Mouse (Mus musculus) forebrain, embryonic 13.5 days (tissue): ENCODE results near the gene Gsta1. TPM values are rescaled to one million over a fixed set of nuclear protein-coding genes. Genes with fewer than 3 reads are reported as not detected.
"Not testable (repeated sequence)": the region's sequence is repeated elsewhere in the genome, so short reads cannot be mapped to it uniquely, and the experiment has no call there.

Experiments
- ATAC-seq: fragments of 200-750 bp; cut with Nextera tagmentation; 2 replicates; pipeline ENCODE4 v1.8.0; 2017
- H3K27ac ChIP-seq: fragments of 300-500 bp; sonication (generic); 2 replicates; pipeline ENCODE4 v1.5.1; 2015; ENCODE audit warnings: inconsistent platforms, mild to moderate bottlenecking, moderate library complexity
- H3K27me3 ChIP-seq: fragments of 300-500 bp; sonication (generic); 2 replicates; pipeline ENCODE4 v1.6.1; 2015; ENCODE audit warnings: mild to moderate bottlenecking, inconsistent platforms
- H3K36me3 ChIP-seq: fragments of 300-500 bp; sonication (generic); 2 replicates; pipeline ENCODE4 v1.6.1; 2015; ENCODE audit warnings: mild to moderate bottlenecking, inconsistent platforms; ENCODE audit not compliant: poor library complexity, severe bottlenecking
- H3K4me1 ChIP-seq: fragments of 300-500 bp; sonication (generic); 2 replicates; pipeline ENCODE4 v1.6.1; 2015; ENCODE audit warnings: inconsistent platforms
- H3K4me2 ChIP-seq: fragments of 300-500 bp; sonication (generic); 2 replicates; pipeline ENCODE4 v1.6.1; 2015; ENCODE audit warnings: inconsistent platforms, mild to moderate bottlenecking, moderate library complexity
- H3K4me3 ChIP-seq: fragments of 300-500 bp; sonication (generic); 2 replicates; pipeline ENCODE4 v1.5.1; 2015; ENCODE audit warnings: mild to moderate bottlenecking, inconsistent platforms
- H3K9ac ChIP-seq: fragments of 300-500 bp; sonication (generic); 2 replicates; pipeline ENCODE4 v1.6.1; 2015; ENCODE audit warnings: mild to moderate bottlenecking, inconsistent platforms
- H3K9me3 ChIP-seq: fragments of 300-500 bp; sonication (generic); replicated peaks from 2 replicates; pipeline ENCODE4 v1.6.1; 2016; ENCODE audit warnings: inconsistent platforms
- WGBS: fragments of 180-500 bp; shearing (Covaris S2); methylation state at CpG from one replicate; pipeline ENCODE4 v1.1.7; 2015; 5-methylcytosine and 5-hydroxymethylcytosine counted together
- polyA plus RNA-seq: library from polyadenylated mRNA; unstranded; fragments of >200 nt; fragmentation: Nextera tagmentation; extraction: Ambion mirVana; gene quantifications from 2 replicates; pipeline ENCODE4 v1.2.1, GENCODE M21; 2015

Gsta1 gene
- polyA plus RNA-seq, 1 experiment from 2014 or later = not detected

GRCm38 (mm10) chr9:78256914-78257313 lies 26.5 kb downstream of the Gsta1 start, which contains the start of gene Gm3776:
TSS of gene Gm3776 (plus strand) at chr9:78257129.
- not testable (repeated sequence) for H3K36me3 ChIP-seq, H3K4me1 ChIP-seq, H3K27me3 ChIP-seq, H3K9ac ChIP-seq, ATAC-seq, H3K9me3 ChIP-seq, H3K4me2 ChIP-seq, H3K27ac ChIP-seq, H3K4me3 ChIP-seq
- 78% methylated on average over 2 of the region's 3 CpGs for WGBS

GRCm38 (mm10) chr9:78259688-78260087 lies 29.2 kb downstream of the Gsta1 start:
- H3K27me3 ChIP-seq, H3K9me3 ChIP-seq, H3K4me2 ChIP-seq, H3K36me3 ChIP-seq, H3K4me3 ChIP-seq, H3K4me1 ChIP-seq, H3K9ac ChIP-seq, H3K27ac ChIP-seq: not testable (repeated sequence)
- 0% methylated on average over 1 of the region's 6 CpGs for WGBS
- ATAC-seq = peak; percentile 65

GRCm38 (mm10) chr9:78270945-78271344 lies 40.5 kb downstream of the Gsta1 start:
- not testable (repeated sequence) for H3K27ac ChIP-seq, H3K4me3 ChIP-seq, H3K4me1 ChIP-seq, H3K4me2 ChIP-seq, ATAC-seq, H3K27me3 ChIP-seq, H3K9me3 ChIP-seq, H3K9ac ChIP-seq, H3K36me3 ChIP-seq
- 81% methylated on average over 3 of the region's 3 CpGs for WGBS

- not testable (repeated sequence) for ATAC-seq, H3K4me3 ChIP-seq
- WGBS = 77% methylated on average over 4 of the region's 4 CpGs
Observed at GRCm38 (mm10) chr9:78282002-78282711, 51.7 kb downstream of the Gsta1 start.

GRCm38 (mm10) chr9:78289063-78289462 lies 58.6 kb downstream of the Gsta1 start:
- not testable (repeated sequence) for H3K4me2 ChIP-seq, H3K4me1 ChIP-seq, H3K9ac ChIP-seq, H3K4me3 ChIP-seq, H3K27me3 ChIP-seq, H3K27ac ChIP-seq, ATAC-seq, H3K9me3 ChIP-seq, H3K36me3 ChIP-seq
- 67% methylated on average over 1 of the region's 1 CpGs for WGBS

More at GRCm38 (mm10) chr9:78282002-78282711, 51.7 kb downstream of the Gsta1 start:
- not testable (repeated sequence) for H3K9me3 ChIP-seq, H3K27me3 ChIP-seq, H3K27ac ChIP-seq, H3K4me1 ChIP-seq, H3K4me2 ChIP-seq, H3K9ac ChIP-seq, H3K36me3 ChIP-seq

GRCm38 (mm10) chr9:78289723-78290122 lies 59.3 kb downstream of the Gsta1 start, which contains the start of gene Gm10639:
TSS of gene Gm10639 (plus strand) at chr9:78289923.
- not testable (repeated sequence) for H3K36me3 ChIP-seq, H3K4me1 ChIP-seq, H3K27me3 ChIP-seq, H3K4me3 ChIP-seq, H3K9ac ChIP-seq, H3K4me2 ChIP-seq, H3K9me3 ChIP-seq, ATAC-seq, H3K27ac ChIP-seq
- 88% methylated on average over 3 of the region's 3 CpGs for WGBS

Other genes starting within 250 kb of the Gsta1 start
- gene Gcm1, start 178.7 kb upstream of the Gsta1 start, polyA plus RNA-seq = not detected in 2 replicates
- 32.4 and 36.3 TPM in 2 replicates for gene Fbxo9, start 121.6 kb upstream of the Gsta1 start, polyA plus RNA-seq
- 34.3 and 34.6 TPM in 2 replicates for gene Ick, start 121.5 kb upstream of the Gsta1 start, polyA plus RNA-seq
- 19.9 and 28.5 TPM in 2 replicates for gene Gsta4, start 47.9 kb upstream of the Gsta1 start, polyA plus RNA-seq
- not detected in 2 replicates for gene Gm3776, start 26.5 kb downstream of the Gsta1 start, polyA plus RNA-seq
- gene Gm10639, start 59.3 kb downstream of the Gsta1 start, polyA plus RNA-seq = not detected in 2 replicates
- gene Omt2a, start 84.1 kb downstream of the Gsta1 start, polyA plus RNA-seq = not detected in 2 replicates
- not detected in 2 replicates for gene Omt2b, start 96.9 kb downstream of the Gsta1 start, polyA plus RNA-seq
- not detected in 2 replicates for gene Gsta2, start 125.1 kb downstream of the Gsta1 start, polyA plus RNA-seq
- 1.1 and 1.2 TPM in 2 replicates for gene Dppa5a, start 137.5 kb downstream of the Gsta1 start, polyA plus RNA-seq
- 6.1 and 6.3 TPM in 2 replicates for gene Ooep, start 148.1 kb downstream of the Gsta1 start, polyA plus RNA-seq
- gene Ddx43, start 165.1 kb downstream of the Gsta1 start, polyA plus RNA-seq = 0.15 and 0.19 TPM in 2 replicates
- 0.47 and 0.62 TPM in 2 replicates for gene Cgas, start 212.6 kb downstream of the Gsta1 start, polyA plus RNA-seq
- gene Mto1, start 217.6 kb downstream of the Gsta1 start, polyA plus RNA-seq = 24.9 and 26.1 TPM in 2 replicates
- 0.65 and 0.97 TPM in 2 replicates for gene Gm17324, start 218.1 kb downstream of the Gsta1 start, polyA plus RNA-seq